Mouse (Mus musculus) cortical plate, adult 2 months (tissue): ENCODE results near the gene AI413582.

ENCODE experiments used
- CTCF ChIP-seq: fragments of 200-500 bp; IDR thresholded peaks from 2 replicates; pipeline ENCODE4 v1.5.1; 2011; ENCODE audit warnings: mild to moderate bottlenecking, control low read depth, low read length; ENCODE audit not compliant: insufficient read depth; ENCODE audit errors: extremely low read depth
- POLR2A ChIP-seq: fragments of 200-500 bp; IDR thresholded peaks from 2 replicates; pipeline ENCODE4 v1.6.1; 2011; ENCODE audit warnings: mild to moderate bottlenecking, low read length, control low read depth; ENCODE audit not compliant: insufficient read depth; ENCODE audit errors: extremely low read depth

- TF ChIP-seq CTCF (no peak), POLR2A (no peak)
These were observed 27.0 kb upstream of the AI413582 start for GRCm38 (mm10) chr17:27592565-27592910.
